ENCODE assay signal across 8 mouse cellular contexts in genomic region chr9:108290016-108290750, GRCm38 (mm10). TPM values are rescaled to one million over a fixed set of nuclear protein-coding genes. Genes with fewer than 3 reads are reported as not detected.
A peak's percentile ranks its signal among the peaks of the same experiment; 100 is the strongest.
DNase-seq lines count a peak whose midpoint lies in the region; ATAC-seq and TF ChIP-seq lines count a peak whose summit lies in the region.

TSS of gene Nicn1 (plus strand) at chr9:108290429.

- TF ChIP-seq CTCF in kidney, adult 2 months (conservative IDR thresholded peaks at IDR 0.05; ENCODE audit: insufficient read depth, insufficient read length, low read depth, low read length), result no peak
- TF ChIP-seq CTCF in spleen, adult 2 months (IDR thresholded peaks at IDR 0.05; ENCODE audit: extremely low read depth, insufficient read depth, insufficient read length, insufficient replicate concordance), result no peak

- no peak for TF ChIP-seq POLR2A in kidney, adult 2 months (IDR thresholded peaks at IDR 0.05; ENCODE audit: low read depth, low read length)
- peak; percentile 7; the same call in 1 of the 2 replicates for TF ChIP-seq POLR2A in spleen, adult 2 months (IDR thresholded peaks at IDR 0.05; ENCODE audit: low read depth, low read length)

- peak within 1 kb of the TSS; percentile 77 for H3K9ac ChIP-seq in embryonic facial prominence, embryonic 13.5 days
- H3K9ac ChIP-seq in limb, embryonic 12.5 days (replicated peaks), result peak within 1 kb of the TSS; percentile 64
- H3K9ac ChIP-seq in midbrain, embryonic 15.5 days, result peak within 1 kb of the TSS; percentile 68

- DNase-seq in 3134 (ENCODE audit: extremely low read depth, insufficient read length, low spot score), result peak; percentile 86
- DNase-seq in adrenal gland, postnatal 36 days, result peak; percentile 90 to 92
- peak; percentile 95 to 97 for DNase-seq in heart, adult 18-20 months
- DNase-seq in kidney, adult 2 months, result peak; percentile 98
- peak; percentile 88 to 93 for DNase-seq in spleen, adult 2 months (ENCODE audit: low read depth in 1 of 2, low spot score in 2 of 2)

- H3K9me3 ChIP-seq in embryonic facial prominence, embryonic 13.5 days, result no peaks in the 10 kb centered on the region
- H3K9me3 ChIP-seq in limb, embryonic 12.5 days, result no peaks in the 10 kb centered on the region
- no peaks in the 10 kb centered on the region for H3K9me3 ChIP-seq in midbrain, embryonic 15.5 days

- no peaks in the 10 kb centered on the region for H3K27me3 ChIP-seq in embryonic facial prominence, embryonic 13.5 days
- H3K27me3 ChIP-seq in kidney, adult 2 months (replicated peaks; ENCODE audit: control insufficient read depth, insufficient read depth, low read length), result no peaks in the 10 kb centered on the region
- no peaks in the 10 kb centered on the region for H3K27me3 ChIP-seq in limb, embryonic 12.5 days
- no peaks in the 10 kb centered on the region for H3K27me3 ChIP-seq in midbrain, embryonic 15.5 days (replicated peaks)
- H3K27me3 ChIP-seq in spleen, adult 2 months (ENCODE audit: control insufficient read depth, insufficient read depth, low read length), result no peaks in the 10 kb centered on the region

- peak within 1 kb of the TSS; percentile 60 for H3K4me3 ChIP-seq in embryonic facial prominence, embryonic 13.5 days
- peak within 1 kb of the TSS; percentile 58 for H3K4me3 ChIP-seq in kidney, adult 2 months (ENCODE audit: insufficient read depth, low read depth, low read length)
- H3K4me3 ChIP-seq in limb, embryonic 12.5 days (replicated peaks), result peak within 1 kb of the TSS; percentile 53
- H3K4me3 ChIP-seq in midbrain, embryonic 15.5 days, result peak within 1 kb of the TSS; percentile 61
- peak within 1 kb of the TSS; percentile 63 for H3K4me3 ChIP-seq in spleen, adult 2 months (ENCODE audit: extremely low read depth, insufficient read depth, insufficient read length)

- peaks cover 8% of the 10 kb centered on the region for H3K4me1 ChIP-seq in embryonic facial prominence, embryonic 13.5 days
- peaks cover 3% of the 10 kb centered on the region; the same call in 1 of the 2 replicates for H3K4me1 ChIP-seq in kidney, adult 2 months (ENCODE audit: control insufficient read depth, insufficient read depth, low read length)
- peaks cover 3% of the 10 kb centered on the region for H3K4me1 ChIP-seq in limb, embryonic 12.5 days (replicated peaks)
- peaks cover 14% of the 10 kb centered on the region for H3K4me1 ChIP-seq in midbrain, embryonic 15.5 days
- 0 out of 2 replicates have a peak, but pooled peaks cover 2% of the 10 kb centered on the region for H3K4me1 ChIP-seq in spleen, adult 2 months (ENCODE audit: control insufficient read depth, insufficient read depth, insufficient read length)

- H3K27ac ChIP-seq in embryonic facial prominence, embryonic 13.5 days, result peak within 1 kb of the TSS; percentile 86
- H3K27ac ChIP-seq in kidney, adult 2 months (ENCODE audit: insufficient read depth, low read depth, low read length), result peak within 1 kb of the TSS; percentile 4; the same call in 1 of the 2 replicates
- peak within 1 kb of the TSS; percentile 81 for H3K27ac ChIP-seq in limb, embryonic 12.5 days
- H3K27ac ChIP-seq in midbrain, embryonic 15.5 days, result peak within 1 kb of the TSS; percentile 95
- no peak within 1 kb of the TSS for H3K27ac ChIP-seq in spleen, adult 2 months (ENCODE audit: insufficient read depth, low read length)

- peak within 1 kb of the TSS; percentile 70 for H3K4me2 ChIP-seq in embryonic facial prominence, embryonic 13.5 days
- peak within 1 kb of the TSS; percentile 58 for H3K4me2 ChIP-seq in limb, embryonic 12.5 days
- peak within 1 kb of the TSS; percentile 73 for H3K4me2 ChIP-seq in midbrain, embryonic 15.5 days

- WGBS in embryonic facial prominence, embryonic 13.5 days, result 1% methylated on average over 32 of the region's 32 CpGs
- under 1% methylated on average over 32 of the region's 32 CpGs for WGBS in kidney, adult 2 months
- under 1% methylated on average over 32 of the region's 32 CpGs for WGBS in limb, embryonic 12.5 days
- WGBS in midbrain, embryonic 15.5 days, result under 1% methylated on average over 32 of the region's 32 CpGs
- 2% methylated on average over 32 of the region's 32 CpGs for WGBS in spleen, adult 2 months

- ATAC-seq in embryonic facial prominence, embryonic 13.5 days (ENCODE audit: insufficient number of reproducible peaks, insufficient read depth, low FRiP score, low TSS enrichment, low read depth), result peak; percentile 96
- ATAC-seq in limb, embryonic 12.5 days (ENCODE audit: insufficient number of reproducible peaks, insufficient read depth, low FRiP score, low TSS enrichment, low read depth), result peak; percentile 96
- peak; percentile 99 for ATAC-seq in midbrain, embryonic 15.5 days (replicated peaks)

- H3K36me3 ChIP-seq in embryonic facial prominence, embryonic 13.5 days, result peaks cover 19% of the 10 kb centered on the region
- H3K36me3 ChIP-seq in kidney, adult 2 months (ENCODE audit: control insufficient read depth, insufficient read depth, low read length), result no peaks in the 10 kb centered on the region
- H3K36me3 ChIP-seq in limb, embryonic 12.5 days, result peaks cover 20% of the 10 kb centered on the region
- H3K36me3 ChIP-seq in midbrain, embryonic 15.5 days (replicated peaks), result peaks cover 10% of the 10 kb centered on the region; the same call in 1 of the 2 replicates
- H3K36me3 ChIP-seq in spleen, adult 2 months (ENCODE audit: control insufficient read depth, insufficient read depth, low read length), result no peaks in the 10 kb centered on the region

RNA-seq across cellular contexts. Expression of gene Nicn1, which starts in this region (rescaled TPM):
- 10 to 100 TPM; 17.1 TPM for total RNA-seq in adrenal gland, postnatal 36 days (2021)
- polyA plus RNA-seq in embryonic facial prominence, embryonic 13.5 days (2015; fragmentation: Nextera tagmentation; extraction: Ambion mirVana), result 48.9 and 50.1 TPM in 2 replicates
- total RNA-seq in heart, adult 18-20 months (2021), result 10 to 100 TPM; 22.2 to 25.6 TPM
- polyA plus RNA-seq in kidney, adult 2 months (2012; rRNA removed), result 38.9 and 39.3 TPM in 2 replicates
- 45.0 and 46.4 TPM in 2 replicates for polyA plus RNA-seq in limb, embryonic 12.5 days (2016; fragmentation: Nextera tagmentation; extraction: Ambion mirVana)
- polyA plus RNA-seq in midbrain, embryonic 15.5 days (2015; fragmentation: Nextera tagmentation; extraction: Ambion mirVana), result 129 and 149 TPM in 2 replicates
- 4.2 and 4.6 TPM in 2 replicates for polyA plus RNA-seq in spleen, adult 2 months (2012; rRNA removed)
